Mouse (Mus musculus): ENCODE data around the gene Csnk1g1. TPM values are rescaled to one million over a fixed set of nuclear protein-coding genes. Genes with fewer than 3 reads are reported as not detected.

Gene Csnk1g1
- total RNA-seq, 2 experiments from 2014 or later, result 45.4 to 46.0 TPM

GRCm38 (mm10) chr9:66067542-66067941 lies 158.8 kb downstream of the Csnk1g1 start:
- DNase-seq (ENCODE audit: low spot score in 2 of 2), result no peak

DNA sequence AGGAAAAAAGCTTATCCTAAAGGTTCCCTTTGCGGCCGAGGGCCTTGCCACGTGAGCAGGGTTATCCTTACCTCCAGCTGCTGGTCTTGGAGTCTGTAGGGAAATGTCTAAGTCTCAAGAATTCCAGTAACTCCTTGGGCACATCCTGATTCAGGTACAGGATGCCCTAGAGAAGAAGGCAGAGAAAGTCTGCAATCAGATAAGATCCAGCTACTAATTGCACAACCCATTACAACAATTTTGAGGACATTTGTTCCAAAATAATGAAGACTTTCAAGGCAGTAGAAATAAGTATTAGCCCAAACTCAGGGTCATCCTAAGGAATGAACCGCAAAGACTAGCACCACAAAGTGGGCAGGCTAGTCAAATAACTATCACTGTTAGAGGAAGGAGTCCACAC lies 159.3 kb downstream of the Csnk1g1 start:
- DNase-seq (ENCODE audit: low spot score in 2 of 2), result no peak

- DNase-seq (ENCODE audit: low spot score in 2 of 2), result no peak
These were observed 160.3 kb downstream of the Csnk1g1 start for GRCm38 (mm10) chr9:66068971-66069391.

DNA sequence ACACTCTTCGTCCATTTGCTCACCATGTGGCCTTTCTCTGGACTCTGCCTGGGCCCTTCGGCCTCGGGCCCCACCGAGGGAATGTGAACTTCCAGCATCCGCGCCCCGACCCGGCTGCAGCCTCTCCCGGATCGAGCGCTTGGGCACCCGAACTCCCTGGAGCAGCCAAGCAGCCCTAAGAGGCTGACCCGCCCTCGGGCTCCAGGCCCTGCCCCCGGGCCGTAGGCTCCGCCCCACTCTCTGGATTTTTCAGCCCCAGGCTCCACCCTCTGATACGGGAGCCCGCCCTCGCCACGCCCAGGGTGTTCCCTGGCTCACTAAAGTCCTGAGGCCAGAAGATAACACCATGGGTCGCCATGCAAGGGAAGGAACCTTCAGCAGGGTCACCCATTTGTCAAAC lies 160.9 kb downstream of the Csnk1g1 start, which contains the start of gene Snx22:
TSS of gene Snx22 (minus strand) at position 137 of the 400 bp plus-strand sequence.
- DNase-seq (ENCODE audit: low spot score in 2 of 2), result peak in 1 of 2 experiments; percentile 79

DNA sequence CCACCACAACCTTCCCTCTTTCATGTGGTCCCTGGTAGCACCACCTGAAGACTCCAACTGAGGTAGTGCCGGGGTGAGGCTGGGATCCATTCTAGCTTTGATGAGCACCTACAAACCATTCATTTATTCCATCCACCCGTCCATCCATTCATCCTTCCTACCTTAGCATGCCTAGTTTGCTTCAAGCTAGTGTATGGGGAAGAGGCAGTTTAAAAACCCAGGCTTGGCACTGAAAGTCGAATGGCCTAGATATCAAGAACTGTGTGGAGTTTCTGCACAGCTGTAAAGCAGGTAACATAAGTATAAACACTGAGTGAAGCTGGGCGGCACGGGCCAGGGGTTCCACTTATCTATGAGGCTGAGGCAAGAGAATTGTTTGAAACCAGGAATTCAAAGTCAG lies 161.4 kb downstream of the Csnk1g1 start:
- no peak for DNase-seq (ENCODE audit: low spot score in 2 of 2)

- DNase-seq (ENCODE audit: low spot score in 2 of 2), result no peak
These were observed 164.0 kb downstream of the Csnk1g1 start for GRCm38 (mm10) chr9:66072754-66073153.

GRCm38 (mm10) chr9:66078072-66078471 lies 169.3 kb downstream of the Csnk1g1 start:
- DNase-seq (ENCODE audit: low spot score in 2 of 2), result no peak

DNA sequence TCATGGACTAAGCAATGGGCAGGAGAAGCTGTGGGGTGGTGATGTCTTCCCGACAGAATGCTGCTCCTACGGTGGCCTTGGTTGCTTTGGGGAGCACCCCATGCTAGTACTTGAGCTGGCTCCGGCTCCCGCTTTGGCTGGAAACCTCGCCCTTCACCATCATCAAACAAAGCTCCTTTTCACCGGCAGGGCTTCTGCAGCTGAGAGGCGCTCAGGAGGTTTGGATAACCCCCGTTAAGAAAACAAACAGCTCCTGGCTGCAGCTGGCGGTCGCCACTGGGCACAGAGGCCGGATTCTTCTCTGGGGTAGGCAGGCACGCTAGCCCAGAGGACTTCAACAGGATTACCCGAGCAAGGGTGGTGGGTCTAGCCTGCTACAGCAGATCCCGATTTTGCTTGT lies 169.8 kb downstream of the Csnk1g1 start:
- no peak for DNase-seq (ENCODE audit: low spot score in 2 of 2)

DNA sequence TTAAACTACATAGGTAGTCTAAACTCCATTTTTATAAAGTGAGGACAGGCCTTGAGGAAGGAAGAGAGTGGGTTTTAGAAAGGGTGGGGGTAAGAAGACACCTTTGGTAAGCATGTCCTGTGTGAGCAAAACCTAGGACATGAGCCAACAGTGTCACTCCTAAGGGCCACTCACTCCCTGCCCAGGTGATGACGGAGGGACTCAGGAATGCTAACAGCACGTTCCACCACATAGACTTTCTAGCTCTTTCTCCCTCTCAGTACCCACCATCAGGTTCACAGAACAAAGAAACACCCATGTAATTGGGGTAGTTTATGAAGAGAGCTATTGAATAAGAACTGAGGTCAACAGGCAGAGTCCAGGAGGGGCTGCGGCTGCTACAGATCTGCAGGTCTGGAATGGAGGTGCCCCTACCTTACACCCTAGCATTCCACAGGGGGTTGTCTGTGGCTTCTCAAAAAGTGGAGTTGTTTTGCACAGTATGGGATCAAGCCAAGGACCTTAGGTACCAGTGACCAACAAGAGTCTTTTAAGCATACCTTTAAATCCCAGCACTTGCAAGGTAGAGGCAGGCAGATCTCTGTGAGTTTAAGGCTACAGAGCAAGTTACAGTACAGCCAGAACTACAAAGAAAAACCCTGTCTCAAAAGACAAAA lies 172.2 kb downstream of the Csnk1g1 start:
- DNase-seq (ENCODE audit: low spot score in 2 of 2), result no peak

DNA sequence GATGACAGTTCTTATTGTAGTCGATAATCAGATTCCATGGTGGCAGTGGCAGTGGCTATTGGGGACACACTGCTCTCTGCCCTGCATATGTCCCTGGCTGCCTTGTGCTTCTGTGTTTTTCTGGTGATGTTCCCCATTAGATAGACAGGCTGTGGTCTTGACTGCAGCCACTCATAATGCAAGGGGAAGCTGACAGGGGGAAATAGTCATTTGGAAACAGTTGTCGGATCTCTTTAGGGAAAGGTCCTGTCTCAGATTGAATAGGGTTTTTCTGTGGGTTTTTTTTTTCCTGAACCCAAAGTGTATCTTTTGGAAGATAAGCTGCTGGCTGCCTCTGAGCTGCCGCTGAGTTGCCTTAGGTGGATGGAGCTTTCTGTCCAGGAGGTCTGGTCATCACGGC lies 173.3 kb downstream of the Csnk1g1 start:
- DNase-seq (ENCODE audit: low spot score in 2 of 2), result no peak

- DNase-seq (ENCODE audit: low spot score in 2 of 2), result no peak
These were observed 175.4 kb downstream of the Csnk1g1 start for GRCm38 (mm10) chr9:66084171-66084570.

DNA sequence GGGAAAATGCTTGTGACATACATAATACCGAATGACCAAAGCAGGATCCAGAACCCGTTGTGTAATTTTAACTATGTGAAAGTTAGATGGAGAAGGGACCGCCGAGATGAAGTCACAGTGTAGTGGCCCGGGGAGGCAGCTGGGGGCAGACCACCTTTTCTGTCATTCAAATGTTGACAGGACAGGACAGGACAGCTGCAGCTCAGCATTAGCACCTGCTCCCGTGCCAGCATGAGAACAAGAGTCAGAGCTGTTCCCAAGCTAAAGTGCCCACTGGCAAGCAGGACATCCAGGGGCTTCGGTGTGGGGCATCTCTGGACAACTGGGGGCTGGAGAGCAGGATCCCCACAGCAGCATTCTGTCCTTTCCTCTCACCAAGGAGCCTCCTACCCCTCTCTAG lies 178.3 kb downstream of the Csnk1g1 start:
- no peak for DNase-seq (ENCODE audit: low spot score in 2 of 2)

DNA sequence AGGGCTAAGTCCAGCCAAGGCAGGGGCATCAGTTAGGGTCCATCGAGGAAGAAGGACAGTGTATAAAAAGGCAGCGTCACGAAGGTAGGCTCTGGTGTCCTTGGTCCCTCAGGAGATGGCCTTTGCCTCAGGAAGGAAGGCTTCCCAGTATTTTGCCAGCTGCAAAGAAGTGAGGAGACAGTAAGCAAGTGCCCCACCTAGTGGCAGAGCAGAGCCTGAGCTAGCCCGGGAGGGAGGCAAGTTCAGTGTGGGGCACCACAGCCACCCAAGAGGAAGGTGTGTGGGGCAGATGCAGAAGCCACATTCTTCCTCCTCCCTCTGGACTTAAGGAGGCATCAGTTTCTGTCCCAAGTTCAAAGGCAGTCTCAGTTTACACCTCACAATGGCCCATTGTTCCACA lies 179.7 kb downstream of the Csnk1g1 start:
- no peak for DNase-seq (ENCODE audit: low spot score in 2 of 2)

DNA sequence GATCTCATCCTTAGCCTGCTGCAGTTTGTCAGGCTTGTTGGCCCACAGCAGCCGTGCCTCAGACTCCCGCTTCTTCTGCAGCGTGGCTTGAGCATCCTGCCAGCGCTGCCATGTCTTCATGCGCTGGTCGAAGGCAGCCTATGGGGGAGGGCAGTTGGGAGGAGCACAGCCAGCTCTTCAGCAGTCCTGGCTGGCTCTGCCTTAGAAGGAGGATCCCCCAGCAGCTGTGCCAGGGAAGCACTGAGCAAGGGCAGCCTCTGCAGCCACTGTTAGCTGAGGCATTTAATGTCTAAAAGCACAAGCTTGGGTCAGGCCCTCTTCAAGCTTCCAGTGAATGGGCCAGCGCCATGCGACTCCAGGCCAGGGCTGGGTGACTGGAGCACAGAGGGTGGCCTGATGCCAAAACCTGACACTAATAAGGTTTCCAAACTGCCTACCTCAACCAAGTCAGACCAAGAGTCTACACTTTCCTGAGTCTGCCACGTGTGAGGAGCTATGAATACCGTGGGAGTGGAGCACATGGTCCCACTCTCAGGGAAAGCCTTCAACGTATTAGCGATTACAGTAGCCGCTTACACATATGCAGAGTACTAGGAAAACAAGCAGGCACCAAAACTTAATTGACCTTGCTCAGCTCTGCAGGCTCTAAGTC lies 182.0 kb downstream of the Csnk1g1 start:
- no peak for DNase-seq (ENCODE audit: low spot score in 2 of 2)

- DNase-seq (ENCODE audit: low spot score in 2 of 2), result no peak
These were observed 182.9 kb downstream of the Csnk1g1 start for GRCm38 (mm10) chr9:66091327-66092231.

- no peak for DNase-seq (ENCODE audit: low spot score in 2 of 2)
These were observed 183.9 kb downstream of the Csnk1g1 start for GRCm38 (mm10) chr9:66092664-66093063.

Other genes starting within 250 kb of the Csnk1g1 start
- gene Oaz2, start 240.9 kb upstream of the Csnk1g1 start, total RNA-seq (2021), result 100 to 1,000 TPM; 213 to 221 TPM
- gene Zfp609, start 81.4 kb upstream of the Csnk1g1 start, total RNA-seq (2021), result 10 to 100 TPM; 44.8 to 48.6 TPM
- 1 to 10 TPM; 1.5 to 3.7 TPM for gene Pclaf, start 18.7 kb upstream of the Csnk1g1 start, total RNA-seq (2021)
- 10 to 100 TPM; 39.5 to 42.6 TPM for gene Trip4, start 130 bp upstream of the Csnk1g1 start, total RNA-seq (2021)
- gene Ppib, start 151.3 kb downstream of the Csnk1g1 start, total RNA-seq (2021), result 100 to 1,000 TPM; 252 to 276 TPM
- gene Snx22, start 160.8 kb downstream of the Csnk1g1 start, total RNA-seq (2021), result 1 to 10 TPM; 7.2 to 9.0 TPM
- 10 to 100 TPM; 68.5 to 70.6 TPM for gene Snx1, start 217.7 kb downstream of the Csnk1g1 start, total RNA-seq (2021)
- gene Ciao2a, start 217.7 kb downstream of the Csnk1g1 start, total RNA-seq (2021), result 10 to 100 TPM; 25.7 to 26.2 TPM
- gene Dapk2, start 249.3 kb downstream of the Csnk1g1 start, total RNA-seq (2021), result 1 to 10 TPM in 1 of 2 experiments, under 1 TPM in 1; 0.71 to 1.1 TPM